Mouse (Mus musculus): ENCODE measurements at regions not wholly inside any gene's neighbourhood (a gene's known extent, or its start where the extent isn't known, plus 50 kb on each side); places are given as distances from the start of the nearest gene placed in this dataset.

DNA sequence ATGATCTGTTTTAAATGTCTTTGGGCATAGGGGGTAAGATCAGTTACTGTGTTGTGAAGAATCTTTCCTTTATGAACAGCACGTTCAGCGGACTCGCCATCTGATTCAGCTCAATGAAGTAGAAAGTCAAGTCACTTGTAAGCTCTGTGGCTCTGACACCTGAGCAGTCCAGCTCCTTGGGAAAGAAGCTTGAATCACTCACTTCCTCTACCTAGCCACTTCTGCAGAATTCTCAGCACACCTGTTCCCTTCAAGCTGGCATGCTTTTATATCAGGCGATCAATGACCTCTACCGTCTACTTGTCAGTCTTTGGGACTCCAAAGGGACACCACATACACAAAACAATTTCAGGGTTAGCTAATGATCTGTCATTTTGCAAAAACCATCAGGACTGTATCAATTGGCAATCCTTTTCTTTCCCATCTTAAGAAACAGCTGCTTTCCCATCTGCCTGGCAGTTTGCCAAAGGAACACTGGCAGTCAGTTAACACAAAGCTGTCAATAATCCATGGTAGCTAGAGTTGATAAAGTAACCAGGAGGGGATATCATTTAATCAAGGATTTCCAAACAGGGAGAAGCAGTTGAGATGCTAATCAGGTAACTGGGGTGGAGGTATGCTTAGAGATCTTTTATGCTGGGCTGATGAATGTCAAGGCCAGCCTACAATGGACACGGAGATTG is 382.3 kb upstream of the Gm9747 start:
- WGBS = 80% methylated on average over 6 of the region's 6 CpGs
- no peak overlapping the region for H3K27ac ChIP-seq (replicated peaks)
- no peaks in the 10 kb centered on the region for H3K36me3 ChIP-seq
- no peak for ATAC-seq (ENCODE audit: insufficient number of reproducible peaks, low FRiP score, low TSS enrichment, low read depth)
- no peak overlapping the region for H3K4me2 ChIP-seq (replicated peaks)
- no peak overlapping the region for H3K9ac ChIP-seq
- H3K4me1 ChIP-seq = no peaks in the 10 kb centered on the region
- H3K9me3 ChIP-seq (replicated peaks) = no peaks in the 10 kb centered on the region
- H3K27me3 ChIP-seq = no peaks in the 10 kb centered on the region
- H3K4me3 ChIP-seq (replicated peaks) = no peak overlapping the region

DNA sequence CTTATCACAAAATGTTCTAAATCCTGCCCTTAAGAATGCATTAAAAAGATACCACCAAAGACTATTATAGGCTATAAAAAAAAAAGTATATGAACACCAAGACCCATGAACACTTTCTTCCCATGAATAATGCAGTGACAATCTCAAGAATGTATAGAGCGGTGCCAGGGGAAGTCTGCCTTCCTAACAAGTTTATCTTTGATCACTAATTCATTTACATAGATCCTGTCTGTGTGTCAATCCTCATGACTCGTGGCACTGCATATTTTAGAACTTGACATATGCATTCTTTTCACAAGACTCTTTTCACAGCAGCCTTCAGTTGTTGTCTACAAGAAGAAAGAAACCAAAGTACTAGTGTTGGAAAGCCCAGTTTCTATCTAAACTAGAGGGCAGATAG is 373.4 kb upstream of the Gm9747 start:
- Histone ChIP-seq H3K4me3 (replicated peaks) (no peak overlapping the region), H3K9me3 (replicated peaks) (no peaks in the 10 kb centered on the region), H3K27me3 (no peaks in the 10 kb centered on the region), H3K9ac (no peak overlapping the region), H3K4me2 (replicated peaks) (no peak overlapping the region), H3K27ac (replicated peaks) (no peak overlapping the region), H3K4me1 (no peaks in the 10 kb centered on the region), H3K36me3 (no peaks in the 10 kb centered on the region)
- WGBS = 54% methylated on average over 2 of the region's 2 CpGs
- ATAC-seq (ENCODE audit: insufficient number of reproducible peaks, low FRiP score, low TSS enrichment, low read depth) = no peak

DNA sequence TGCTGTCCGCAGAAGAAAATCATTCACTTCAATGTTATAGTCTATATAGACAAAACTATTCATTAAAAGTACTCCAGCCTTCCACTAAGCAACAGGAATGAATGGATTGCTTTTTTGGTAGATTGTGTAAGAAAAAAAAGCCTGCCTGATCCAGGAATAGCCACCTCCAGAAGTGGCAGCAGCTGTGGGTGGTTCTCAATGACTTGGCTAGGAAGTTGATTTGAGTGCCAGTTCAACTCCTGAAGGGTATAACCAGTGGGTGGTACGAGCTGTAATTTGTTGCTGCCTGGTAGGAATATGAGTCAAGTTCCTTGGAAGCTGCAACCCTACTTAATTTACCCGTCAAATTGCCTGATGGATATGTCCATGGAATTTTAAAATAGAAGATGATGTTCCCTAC is 368.3 kb upstream of the Gm9747 start:
- no peak for ATAC-seq (ENCODE audit: insufficient number of reproducible peaks, low FRiP score, low TSS enrichment, low read depth)
- no peaks in the 10 kb centered on the region for H3K27me3 ChIP-seq
- no peaks in the 10 kb centered on the region for H3K9me3 ChIP-seq (replicated peaks)
- 67% methylated on average over 3 of the region's 3 CpGs for WGBS
- H3K4me2 ChIP-seq (replicated peaks) = no peak overlapping the region
- H3K4me1 ChIP-seq = no peaks in the 10 kb centered on the region
- no peak overlapping the region for H3K4me3 ChIP-seq (replicated peaks)
- H3K27ac ChIP-seq (replicated peaks) = no peak overlapping the region
- no peaks in the 10 kb centered on the region for H3K36me3 ChIP-seq
- H3K9ac ChIP-seq = no peak overlapping the region

DNA sequence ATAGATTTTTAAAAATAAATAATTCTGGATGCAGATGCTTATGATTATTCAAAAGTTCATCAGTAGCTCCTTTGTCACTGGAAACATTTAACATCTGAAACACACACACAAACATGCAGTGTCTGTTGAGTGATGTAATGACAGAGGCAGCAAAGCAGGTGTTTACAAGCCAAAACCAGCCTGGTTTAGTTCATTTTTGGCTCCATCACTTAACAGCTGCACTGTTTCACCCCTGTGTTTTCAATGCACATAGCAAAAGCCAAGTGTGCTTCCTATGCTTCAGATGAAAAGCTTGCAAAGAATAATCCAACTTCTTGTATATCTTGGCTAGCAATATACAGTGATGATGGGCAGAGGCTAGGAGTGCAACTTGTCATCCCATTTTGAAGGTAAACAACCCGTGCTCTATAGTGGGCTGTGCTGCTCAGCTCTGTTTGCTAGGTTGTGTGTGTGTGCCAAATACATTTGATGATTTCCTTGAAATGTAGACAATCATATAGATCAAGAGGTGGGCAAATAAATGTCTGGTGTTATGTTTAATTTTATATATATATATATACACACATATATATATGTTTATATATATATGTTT is 345.9 kb upstream of the Gm9747 start:
- no peaks in the 10 kb centered on the region for H3K4me1 ChIP-seq
- no peaks in the 10 kb centered on the region for H3K36me3 ChIP-seq
- ATAC-seq (ENCODE audit: insufficient number of reproducible peaks, low FRiP score, low TSS enrichment, low read depth) = no peak
- no peaks in the 10 kb centered on the region for H3K9me3 ChIP-seq (replicated peaks)
- H3K4me2 ChIP-seq (replicated peaks) = no peak overlapping the region
- H3K27me3 ChIP-seq = no peaks in the 10 kb centered on the region
- no peak overlapping the region for H3K4me3 ChIP-seq (replicated peaks)
- 60% methylated on average over 1 of the region's 1 CpGs for WGBS
- H3K27ac ChIP-seq (replicated peaks) = no peak overlapping the region
- no peak overlapping the region for H3K9ac ChIP-seq

DNA sequence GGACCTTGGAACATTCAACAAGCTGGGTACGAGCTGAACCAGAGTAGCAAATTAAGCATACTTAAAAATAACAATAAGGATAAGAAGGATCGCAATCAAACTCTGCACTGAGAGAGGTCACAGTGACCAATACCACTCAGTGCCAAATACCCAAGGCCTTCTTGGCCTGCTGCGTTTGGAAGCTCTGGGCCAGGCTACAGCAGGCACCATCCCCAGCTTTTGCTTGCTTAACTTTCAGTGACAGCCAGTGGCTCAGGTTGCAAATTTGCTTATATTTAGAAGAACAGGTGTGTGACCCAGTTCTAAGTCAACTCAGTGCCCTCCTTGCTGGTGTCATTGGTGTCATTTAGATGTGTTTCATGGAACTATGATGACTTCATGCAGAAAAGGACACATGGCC is 335.7 kb upstream of the Gm9747 start:
- H3K9me3 ChIP-seq (replicated peaks) = no peaks in the 10 kb centered on the region
- H3K4me1 ChIP-seq = no peaks in the 10 kb centered on the region
- no peak overlapping the region for H3K4me2 ChIP-seq (replicated peaks)
- no peak for ATAC-seq (ENCODE audit: insufficient number of reproducible peaks, low FRiP score, low TSS enrichment, low read depth)
- WGBS = 65% methylated on average over 3 of the region's 3 CpGs
- H3K27me3 ChIP-seq = no peaks in the 10 kb centered on the region
- H3K36me3 ChIP-seq = no peaks in the 10 kb centered on the region
- no peak overlapping the region for H3K9ac ChIP-seq
- H3K4me3 ChIP-seq (replicated peaks) = no peak overlapping the region
- H3K27ac ChIP-seq (replicated peaks) = no peak overlapping the region

DNA sequence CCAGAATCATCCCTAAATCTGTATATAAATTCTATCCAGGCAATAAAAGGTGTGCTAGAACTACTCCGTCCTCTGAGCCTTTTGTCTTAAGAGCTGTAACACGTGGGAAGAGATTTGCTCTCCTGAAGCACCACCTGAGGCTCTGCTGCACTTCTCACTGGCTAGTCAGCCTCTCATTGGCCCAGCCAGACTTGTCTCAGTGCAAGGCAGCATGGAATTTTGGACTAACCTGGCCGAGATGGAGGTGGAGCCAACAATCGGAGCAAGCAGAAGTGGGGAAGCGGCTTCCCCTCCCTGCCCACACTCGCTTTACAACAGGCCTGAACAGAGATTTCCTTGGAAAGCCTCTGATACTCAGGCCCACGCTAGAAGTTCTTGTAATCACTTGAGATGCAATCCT is 332.1 kb upstream of the Gm9747 start:
- Histone ChIP-seq H3K4me2 (replicated peaks) (no peak overlapping the region), H3K9ac (no peak overlapping the region), H3K4me3 (replicated peaks) (no peak overlapping the region), H3K4me1 (no peaks in the 10 kb centered on the region), H3K9me3 (replicated peaks) (no peaks in the 10 kb centered on the region), H3K27me3 (no peaks in the 10 kb centered on the region), H3K36me3 (no peaks in the 10 kb centered on the region), H3K27ac (replicated peaks) (no peak overlapping the region)
- no peak for ATAC-seq (ENCODE audit: insufficient number of reproducible peaks, low FRiP score, low TSS enrichment, low read depth)
- 60% methylated on average over 7 of the region's 7 CpGs for WGBS

DNA sequence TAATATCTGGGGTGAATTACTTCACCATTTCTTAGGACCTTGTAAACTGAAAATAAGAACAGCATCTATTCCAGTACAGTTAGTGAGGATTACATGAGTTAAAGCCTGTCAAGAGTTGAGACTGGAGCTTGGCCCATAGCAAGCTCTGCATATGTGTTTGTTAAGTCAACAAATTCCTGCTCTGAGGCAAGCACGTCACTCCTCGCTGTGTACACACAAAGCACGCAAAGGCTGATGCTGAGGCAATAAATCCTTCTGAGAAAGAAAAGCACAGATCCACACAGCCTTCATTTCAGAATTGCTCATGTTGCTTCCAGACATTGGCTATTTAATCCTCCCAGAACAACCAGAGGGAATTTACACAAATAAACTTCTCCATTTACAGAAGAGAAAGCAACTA is 328.9 kb upstream of the Gm9747 start:
- Histone ChIP-seq H3K4me3 (replicated peaks) (no peak overlapping the region), H3K27ac (replicated peaks) (0 out of 2 replicates have a peak overlapping the region, but pooled peaks have one; percentile 39), H3K36me3 (no peaks in the 10 kb centered on the region), H3K4me2 (replicated peaks) (no peak overlapping the region), H3K4me1 (no peaks in the 10 kb centered on the region), H3K9ac (no peak overlapping the region), H3K9me3 (replicated peaks) (no peaks in the 10 kb centered on the region), H3K27me3 (no peaks in the 10 kb centered on the region)
- ATAC-seq (ENCODE audit: insufficient number of reproducible peaks, low FRiP score, low TSS enrichment, low read depth) = no peak
- WGBS = 30% methylated on average over 3 of the region's 3 CpGs

DNA sequence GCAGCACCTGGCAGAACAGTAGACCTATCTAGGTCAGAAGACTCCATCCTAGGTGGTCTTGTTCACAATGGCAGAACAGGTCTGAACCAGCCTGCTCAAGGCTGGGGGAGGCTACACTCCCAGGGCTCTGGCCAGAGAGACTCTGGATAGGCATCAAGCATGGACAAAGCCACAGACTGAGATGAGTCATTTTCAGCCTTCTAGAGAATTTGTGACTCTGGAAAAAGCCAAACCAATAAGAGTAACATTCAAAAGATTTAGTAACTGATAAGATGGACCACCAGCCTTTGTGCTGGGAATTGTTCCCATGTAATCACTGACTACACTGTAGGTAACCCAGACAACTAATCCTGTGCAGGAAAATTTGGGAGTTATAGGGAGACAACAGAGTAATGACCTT is 320.3 kb upstream of the Gm9747 start:
- Histone ChIP-seq H3K4me3 (replicated peaks) (no peak overlapping the region), H3K4me2 (replicated peaks) (no peak overlapping the region)

DNA sequence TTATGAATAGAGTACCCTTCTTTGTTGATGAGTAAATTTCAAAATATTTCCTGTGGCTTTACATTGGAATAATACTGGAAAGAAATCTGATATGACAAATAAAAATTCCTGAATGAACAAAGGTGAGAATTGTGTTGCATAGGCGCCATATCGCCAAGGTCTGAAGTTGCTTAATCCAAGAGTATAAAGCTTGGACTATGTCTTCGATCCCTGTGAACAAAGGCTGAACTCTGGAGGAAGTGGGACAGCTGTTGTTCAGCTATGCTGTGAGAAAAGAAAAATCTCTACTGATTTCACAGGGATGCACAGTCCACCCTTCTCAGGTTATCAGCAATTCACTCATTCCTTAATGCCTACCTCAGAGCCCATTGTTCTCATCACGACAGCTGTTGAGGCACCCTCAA is 319.3 kb upstream of the Gm9747 start:
- no peaks in the 10 kb centered on the region for H3K27me3 ChIP-seq
- no peak overlapping the region for H3K27ac ChIP-seq (replicated peaks)
- no peaks in the 10 kb centered on the region for H3K4me1 ChIP-seq
- 60% methylated on average over 4 of the region's 4 CpGs for WGBS
- H3K4me3 ChIP-seq (replicated peaks) = no peak overlapping the region
- no peak for ATAC-seq (ENCODE audit: insufficient number of reproducible peaks, low FRiP score, low TSS enrichment, low read depth)
- no peaks in the 10 kb centered on the region for H3K9me3 ChIP-seq (replicated peaks)
- no peaks in the 10 kb centered on the region for H3K36me3 ChIP-seq
- no peak overlapping the region for H3K9ac ChIP-seq
- no peak overlapping the region for H3K4me2 ChIP-seq (replicated peaks)

More for the DNA sequence above, 320.3 kb upstream of the Gm9747 start:
- H3K27ac ChIP-seq (replicated peaks) = no peak overlapping the region
- H3K9ac ChIP-seq = no peak overlapping the region
- H3K36me3 ChIP-seq = no peaks in the 10 kb centered on the region
- no peaks in the 10 kb centered on the region for H3K9me3 ChIP-seq (replicated peaks)
- no peaks in the 10 kb centered on the region for H3K27me3 ChIP-seq
- H3K4me1 ChIP-seq = no peaks in the 10 kb centered on the region
- ATAC-seq (ENCODE audit: insufficient number of reproducible peaks, low FRiP score, low TSS enrichment, low read depth) = no peak

DNA sequence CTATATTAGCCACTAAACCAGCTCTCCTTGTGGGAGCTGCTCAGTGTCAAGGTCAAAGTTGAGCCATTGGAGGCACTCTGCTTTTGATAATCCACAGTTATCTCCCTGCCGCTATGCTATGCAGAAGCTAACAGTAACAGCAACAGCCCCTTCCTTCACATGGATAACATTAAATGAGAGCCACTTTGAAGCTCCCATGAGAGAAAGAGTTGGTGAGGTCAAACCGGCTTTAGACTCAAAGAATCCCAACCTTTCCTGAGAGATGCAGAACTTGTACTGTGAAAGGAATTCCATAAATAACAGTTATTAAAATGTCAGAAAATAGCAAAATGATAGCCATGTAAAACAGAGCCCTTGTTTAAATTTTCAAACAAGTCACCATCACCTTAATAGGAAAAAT is 316.1 kb upstream of the Gm9747 start:
- Histone ChIP-seq H3K36me3 (no peaks in the 10 kb centered on the region), H3K4me1 (no peaks in the 10 kb centered on the region), H3K4me2 (replicated peaks) (no peak overlapping the region), H3K4me3 (replicated peaks) (no peak overlapping the region), H3K27ac (replicated peaks) (no peak overlapping the region), H3K9me3 (replicated peaks) (no peaks in the 10 kb centered on the region), H3K27me3 (no peaks in the 10 kb centered on the region), H3K9ac (no peak overlapping the region)
- no peak for ATAC-seq (ENCODE audit: insufficient number of reproducible peaks, low FRiP score, low TSS enrichment, low read depth)
- 37% methylated on average over 2 of the region's 2 CpGs for WGBS

DNA sequence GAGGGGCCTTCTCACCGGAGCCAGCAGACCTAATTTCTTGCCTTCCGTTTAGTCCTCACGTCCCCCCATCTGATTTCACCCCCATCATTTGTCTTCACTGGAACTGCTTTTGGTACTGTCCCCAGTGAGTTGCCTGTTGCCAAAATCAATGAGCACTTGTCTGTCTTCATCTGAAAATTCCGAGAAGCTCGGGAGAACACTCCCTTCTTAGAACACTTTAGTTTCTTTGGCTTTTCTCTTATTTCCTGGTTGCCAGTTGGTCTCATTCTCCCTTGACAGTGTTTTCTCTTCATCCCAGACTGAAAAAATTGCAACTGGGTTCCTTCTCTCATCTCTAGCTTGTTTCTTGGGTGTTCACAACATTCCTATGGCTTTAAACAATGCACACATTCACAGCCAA is 305.2 kb upstream of the Gm9747 start:
- WGBS = 84% methylated on average over 5 of the region's 5 CpGs
- Histone ChIP-seq H3K4me2 (replicated peaks) (no peak overlapping the region), H3K4me1 (no peaks in the 10 kb centered on the region), H3K36me3 (no peaks in the 10 kb centered on the region), H3K9me3 (replicated peaks) (no peaks in the 10 kb centered on the region), H3K9ac (no peak overlapping the region), H3K27ac (replicated peaks) (no peak overlapping the region), H3K4me3 (replicated peaks) (no peak overlapping the region), H3K27me3 (no peaks in the 10 kb centered on the region)
- no peak for ATAC-seq (ENCODE audit: insufficient number of reproducible peaks, low FRiP score, low TSS enrichment, low read depth)

DNA sequence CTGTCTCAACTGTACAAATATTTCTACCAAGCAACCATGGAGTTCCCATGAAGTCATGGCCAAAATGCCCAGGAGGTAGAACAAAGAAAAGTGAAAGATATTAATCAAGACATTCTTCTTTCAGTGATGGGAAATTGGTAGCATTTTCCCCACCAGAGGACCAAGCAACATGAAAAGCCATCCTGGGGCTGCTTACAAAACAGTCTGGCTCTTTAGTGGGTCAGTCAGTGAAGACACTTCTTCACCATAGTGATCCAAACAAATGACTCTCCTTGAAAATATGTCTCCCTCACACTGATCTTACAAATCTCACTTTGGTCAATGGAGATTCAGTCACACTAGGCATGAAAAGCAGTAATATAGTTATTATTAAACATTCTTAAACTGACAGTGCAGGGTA is 299.8 kb upstream of the Gm9747 start:
- H3K9ac ChIP-seq = no peak overlapping the region
- no peaks in the 10 kb centered on the region for H3K36me3 ChIP-seq
- H3K27me3 ChIP-seq = no peaks in the 10 kb centered on the region
- no peaks in the 10 kb centered on the region for H3K4me1 ChIP-seq
- no peak overlapping the region for H3K4me2 ChIP-seq (replicated peaks)
- ATAC-seq (ENCODE audit: insufficient number of reproducible peaks, low FRiP score, low TSS enrichment, low read depth) = no peak
- no peak overlapping the region for H3K27ac ChIP-seq (replicated peaks)
- no peak overlapping the region for H3K4me3 ChIP-seq (replicated peaks)
- H3K9me3 ChIP-seq (replicated peaks) = no peaks in the 10 kb centered on the region

Data from embryonic facial prominence, embryonic 15.5 days (tissue).